Mouse (Mus musculus): ENCODE measurements at regions not wholly inside any gene's neighbourhood (a gene's known extent, or its start where the extent isn't known, plus 50 kb on each side); places are given as distances from the start of the nearest gene placed in this dataset.

DNA sequence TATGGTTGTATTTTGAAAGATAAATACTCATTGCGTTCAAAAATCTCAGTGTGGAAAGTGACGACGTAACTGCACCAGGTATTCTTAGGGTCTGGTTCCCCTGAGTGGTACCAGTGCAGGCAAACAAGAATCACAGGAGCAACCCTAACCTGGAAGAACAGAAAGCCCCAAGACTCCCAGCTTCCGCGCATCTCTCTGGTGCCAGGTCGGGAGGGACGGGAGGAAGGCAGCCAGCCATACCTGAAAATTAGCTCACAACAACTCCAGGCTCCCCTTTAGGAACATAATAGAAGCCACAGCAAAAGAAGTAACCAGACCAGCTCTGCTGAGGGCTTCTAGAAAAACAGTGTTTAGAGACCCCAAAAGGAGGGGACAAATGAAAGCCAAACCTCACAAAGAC, 235.4 kb upstream of the Kazn start:
- no peaks in the 10 kb centered on the region for H3K27me3 ChIP-seq (replicated peaks)
- DNase-seq (ENCODE audit: extremely low read depth): no peak
- TF ChIP-seq CHD2 (IDR thresholded peaks at IDR 0.05; ENCODE audit: low read length) (no peak), JUND (conservative IDR thresholded peaks at IDR 0.05; ENCODE audit: low read depth, low read length) (no peak), IRF4 (IDR thresholded peaks at IDR 0.05; ENCODE audit: low read depth, low read length) (no peak), MAFK (IDR thresholded peaks at IDR 0.05; ENCODE audit: insufficient replicate concordance, low read length) (no peak), USF2 (conservative IDR thresholded peaks at IDR 0.05; ENCODE audit: low read depth, low read length) (no peak), SIN3A (IDR thresholded peaks at IDR 0.05; ENCODE audit: low read length) (no peak), MAZ (IDR thresholded peaks at IDR 0.05; ENCODE audit: low read depth, low read length) (no peak), ZNF384 (IDR thresholded peaks at IDR 0.05; ENCODE audit: low read depth, low read length) (no peak)
- H3K4me1 ChIP-seq (ENCODE audit: control insufficient read depth in 1 of 2, insufficient read depth in 2 of 2): no peaks in the 10 kb centered on the region
- no peak overlapping the region for H3K9ac ChIP-seq (ENCODE audit: insufficient read depth, low read depth)
- dilution Hi-C loops (cut with MboI; ENCODE audit: extremely low pct_ligation_motif_present, extremely low pct_unique_long_range_greater_than_20kb, low sequenced_read_pairs) (no loop called here), in situ Hi-C loops (cut with MboI; ENCODE audit: low pct_ligation_motif_present, low pct_unique_long_range_greater_than_20kb, low sequenced_read_pairs) (no loop called here)
- H3K36me3 ChIP-seq (replicated peaks in 1 of 2; ENCODE audit: control insufficient read depth in 1 of 2, insufficient read depth in 1 of 2, low read length in 1 of 2): no peaks in the 10 kb centered on the region
- no peak overlapping the region for H3K27ac ChIP-seq (ENCODE audit: insufficient read depth, low read depth)
- peaks cover 55% of the 10 kb centered on the region for H3K9me3 ChIP-seq (replicated peaks; ENCODE audit: low read length)
- H3K4me2 ChIP-seq (ENCODE audit: insufficient read depth, low read depth, poor library complexity, severe bottlenecking): no peak overlapping the region
- H3K79me2 ChIP-seq (replicated peaks; ENCODE audit: control insufficient read depth, extremely low read depth, insufficient read depth, poor library complexity, severe bottlenecking): no peaks in the 10 kb centered on the region
- no peak overlapping the region for H3K4me3 ChIP-seq (replicated peaks in 1 of 3; ENCODE audit: low read depth in 2 of 3, low read length in 2 of 3, poor library complexity in 1 of 3)

DNA sequence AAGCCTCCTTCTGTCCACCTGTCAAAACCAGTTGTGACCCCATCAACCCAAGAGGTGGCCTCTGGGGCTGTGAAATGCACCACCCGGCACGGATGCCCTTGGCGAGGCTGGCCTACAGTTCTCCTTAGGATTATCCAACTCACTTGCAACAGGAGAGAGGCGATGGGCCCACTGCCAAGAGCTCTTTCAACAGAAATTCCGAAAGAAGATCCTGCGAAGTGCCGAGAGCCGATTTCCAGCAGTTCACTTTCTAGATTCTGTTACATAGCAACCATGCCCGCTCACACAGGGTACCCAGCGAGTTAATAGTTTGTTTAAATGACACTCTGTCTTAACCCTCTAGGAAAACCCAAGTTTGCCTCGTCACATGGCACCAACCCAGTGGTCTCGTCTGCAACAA, 234.8 kb upstream of the Kazn start:
- H3K4me2 ChIP-seq (ENCODE audit: insufficient read depth, low read depth, poor library complexity, severe bottlenecking): no peak overlapping the region
- dilution Hi-C loops (cut with MboI; ENCODE audit: extremely low pct_ligation_motif_present, extremely low pct_unique_long_range_greater_than_20kb, low sequenced_read_pairs): no loop called here

DNA sequence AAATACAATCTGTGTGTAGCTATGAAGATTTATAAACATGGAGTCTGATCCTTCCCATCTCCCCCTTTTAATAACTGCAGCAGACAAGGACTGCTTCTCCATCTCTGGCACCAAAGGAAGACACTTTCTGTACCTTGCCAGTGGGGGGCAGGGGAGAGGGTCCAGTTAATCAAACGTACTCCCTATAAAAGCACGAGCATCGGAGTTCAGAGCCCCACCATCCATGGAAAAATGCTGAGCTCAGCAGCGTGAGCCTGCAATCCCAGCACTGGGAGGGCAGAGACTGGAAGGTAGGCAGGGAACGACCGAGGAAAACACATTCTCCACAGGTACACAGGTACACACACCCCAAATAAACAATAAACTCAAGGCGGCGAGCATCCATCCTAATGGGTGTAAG, 234.1 kb upstream of the Kazn start:
- no peaks in the 10 kb centered on the region for H3K36me3 ChIP-seq (replicated peaks in 1 of 2; ENCODE audit: control insufficient read depth in 1 of 2, insufficient read depth in 1 of 2, low read length in 1 of 2)
- no peaks in the 10 kb centered on the region for H3K4me1 ChIP-seq (ENCODE audit: control insufficient read depth in 1 of 2, insufficient read depth in 2 of 2)
- TF ChIP-seq USF2 (conservative IDR thresholded peaks at IDR 0.05; ENCODE audit: low read depth, low read length) (no peak), ELF1 (IDR thresholded peaks at IDR 0.05; ENCODE audit: low read depth, low read length) (no peak), RCOR1 (conservative IDR thresholded peaks at IDR 0.05; ENCODE audit: low read depth, low read length) (no peak), ZNF384 (IDR thresholded peaks at IDR 0.05; ENCODE audit: low read depth, low read length) (no peak), MXI1 (IDR thresholded peaks at IDR 0.05; ENCODE audit: low read depth, low read length) (no peak)
- no peak overlapping the region for H3K4me2 ChIP-seq (ENCODE audit: insufficient read depth, low read depth, poor library complexity, severe bottlenecking)
- H3K9ac ChIP-seq (ENCODE audit: insufficient read depth, low read depth): no peak overlapping the region
- H3K27ac ChIP-seq (ENCODE audit: insufficient read depth, low read depth): no peak overlapping the region
- no peaks in the 10 kb centered on the region for H3K27me3 ChIP-seq (replicated peaks)
- H3K4me3 ChIP-seq (replicated peaks in 1 of 3; ENCODE audit: low read depth in 2 of 3, low read length in 2 of 3, poor library complexity in 1 of 3): no peak overlapping the region
- no peaks in the 10 kb centered on the region for H3K79me2 ChIP-seq (replicated peaks; ENCODE audit: control insufficient read depth, extremely low read depth, insufficient read depth, poor library complexity, severe bottlenecking)
- dilution Hi-C loops (cut with MboI; ENCODE audit: extremely low pct_ligation_motif_present, extremely low pct_unique_long_range_greater_than_20kb, low sequenced_read_pairs) (no loop called here), in situ Hi-C loops (cut with MboI; ENCODE audit: low pct_ligation_motif_present, low pct_unique_long_range_greater_than_20kb, low sequenced_read_pairs) (no loop called here)
- no peak for DNase-seq (ENCODE audit: extremely low read depth)
- peaks cover 68% of the 10 kb centered on the region for H3K9me3 ChIP-seq (replicated peaks; ENCODE audit: low read length)

More for the DNA sequence above, 234.8 kb upstream of the Kazn start:
- Histone ChIP-seq H3K27ac (ENCODE audit: insufficient read depth, low read depth) (no peak overlapping the region), H3K36me3 (replicated peaks in 1 of 2; ENCODE audit: control insufficient read depth in 1 of 2, insufficient read depth in 1 of 2, low read length in 1 of 2) (no peaks in the 10 kb centered on the region), H3K9me3 (replicated peaks; ENCODE audit: low read length) (peaks cover 61% of the 10 kb centered on the region), H3K4me1 (ENCODE audit: control insufficient read depth in 1 of 2, insufficient read depth in 2 of 2) (no peaks in the 10 kb centered on the region), H3K4me3 (replicated peaks in 1 of 3; ENCODE audit: low read depth in 2 of 3, low read length in 2 of 3, poor library complexity in 1 of 3) (no peak overlapping the region), H3K9ac (ENCODE audit: insufficient read depth, low read depth) (no peak overlapping the region), H3K27me3 (replicated peaks) (no peaks in the 10 kb centered on the region), H3K79me2 (replicated peaks; ENCODE audit: control insufficient read depth, extremely low read depth, insufficient read depth, poor library complexity, severe bottlenecking) (no peaks in the 10 kb centered on the region)
- no peak for DNase-seq (ENCODE audit: extremely low read depth)
- in situ Hi-C loops (cut with MboI; ENCODE audit: low pct_ligation_motif_present, low pct_unique_long_range_greater_than_20kb, low sequenced_read_pairs): no loop called here
- TF ChIP-seq MAZ (IDR thresholded peaks at IDR 0.05; ENCODE audit: low read depth, low read length) (no peak), GABPA (IDR thresholded peaks at IDR 0.05; ENCODE audit: insufficient replicate concordance, low read depth, low read length) (no peak), POLR2AphosphoS2 (IDR thresholded peaks at IDR 0.05; ENCODE audit: low read depth, low read length) (no peak), CHD2 (IDR thresholded peaks at IDR 0.05; ENCODE audit: low read length) (no peak), USF1 (IDR thresholded peaks at IDR 0.05; ENCODE audit: low read depth, low read length) (no peak), HCFC1 (IDR thresholded peaks at IDR 0.05; ENCODE audit: low read depth, low read length) (no peak), CHD1 (IDR thresholded peaks at IDR 0.05; ENCODE audit: low read depth, low read length) (no peak)

Measured in CH12.LX (cell line).